Mouse (Mus musculus) layer of hippocampus, adult 18-20 months (tissue): ENCODE results near the gene Aff3. TPM values are rescaled to one million over a fixed set of nuclear protein-coding genes. Genes with fewer than 3 reads are reported as not detected.
A peak's percentile ranks its signal among the peaks of the same experiment; 100 is the strongest.

Experiments used
- DNase-seq, 2 experiments: peaks; one replicate each; pipeline ENCODE4 v3.0.0; 2022; ENCODE audit warnings: low spot score in 2 of 2
- total RNA-seq, 2 experiments: library from RNA; stranded (reverse); gene quantifications; 2 replicates each; pipeline ENCODE4 v1.2.3; 2021

Gene Aff3
- total RNA-seq, 2 experiments from 2014 or later: 115 to 122 TPM

GRCm38 (mm10) chr1:38347346-38347745 is 317.4 kb downstream of the Aff3 start:
- no peak for DNase-seq

GRCm38 (mm10) chr1:38334206-38334605 is 330.5 kb downstream of the Aff3 start:
- DNase-seq: peak; percentile 6 to 46

GRCm38 (mm10) chr1:38332919-38333318 is 331.8 kb downstream of the Aff3 start:
- DNase-seq: peak in 1 of 2 experiments; percentile 20

GRCm38 (mm10) chr1:38324206-38324605 is 340.5 kb downstream of the Aff3 start:
- DNase-seq: peak; percentile 13 to 50

- no peak for DNase-seq
Observed at GRCm38 (mm10) chr1:38321861-38322260, 342.9 kb downstream of the Aff3 start.

GRCm38 (mm10) chr1:38320971-38321305 is 343.8 kb downstream of the Aff3 start:
- DNase-seq: no peak

GRCm38 (mm10) chr1:38320126-38320970 is 344.4 kb downstream of the Aff3 start:
- DNase-seq: no peak

GRCm38 (mm10) chr1:38318614-38319013 is 346.1 kb downstream of the Aff3 start:
- DNase-seq: no peak

GRCm38 (mm10) chr1:38315992-38316391 is 348.8 kb downstream of the Aff3 start:
- no peak for DNase-seq

- DNase-seq: no peak
Observed at GRCm38 (mm10) chr1:38310496-38310895, 354.3 kb downstream of the Aff3 start.

GRCm38 (mm10) chr1:38310076-38310475 is 354.7 kb downstream of the Aff3 start:
- DNase-seq: no peak

- no peak for DNase-seq
Observed at GRCm38 (mm10) chr1:38309341-38309740, 355.4 kb downstream of the Aff3 start.

- no peak for DNase-seq
Observed at GRCm38 (mm10) chr1:38308705-38308996, 356.1 kb downstream of the Aff3 start.

GRCm38 (mm10) chr1:38307821-38308704 is 356.7 kb downstream of the Aff3 start:
- DNase-seq: peak; percentile 25 to 37

- no peak for DNase-seq
Observed at GRCm38 (mm10) chr1:38307234-38307633, 357.5 kb downstream of the Aff3 start.

- DNase-seq: no peak
Observed at GRCm38 (mm10) chr1:38306146-38306545, 358.6 kb downstream of the Aff3 start.

- DNase-seq: no peak
Observed at GRCm38 (mm10) chr1:38304376-38304775, 360.4 kb downstream of the Aff3 start.

- DNase-seq: no peak
Observed at GRCm38 (mm10) chr1:38298291-38298690, 366.5 kb downstream of the Aff3 start.

GRCm38 (mm10) chr1:38294906-38295305 is 369.8 kb downstream of the Aff3 start:
- DNase-seq: no peak

GRCm38 (mm10) chr1:38294336-38294695 is 370.4 kb downstream of the Aff3 start:
- no peak for DNase-seq

- no peak for DNase-seq
Observed at GRCm38 (mm10) chr1:38293671-38294335, 371.0 kb downstream of the Aff3 start.

GRCm38 (mm10) chr1:38292851-38293250 is 371.9 kb downstream of the Aff3 start:
- no peak for DNase-seq
